Mouse (Mus musculus) spleen, postnatal 4 days (tissue): ENCODE data around the gene Il10.

Experiments used
- DNase-seq, 2 experiments: peaks; one replicate each; pipeline ENCODE4 v3.0.0; 2022; ENCODE audit warnings: low spot score in 2 of 2

Gene Il10

DNA sequence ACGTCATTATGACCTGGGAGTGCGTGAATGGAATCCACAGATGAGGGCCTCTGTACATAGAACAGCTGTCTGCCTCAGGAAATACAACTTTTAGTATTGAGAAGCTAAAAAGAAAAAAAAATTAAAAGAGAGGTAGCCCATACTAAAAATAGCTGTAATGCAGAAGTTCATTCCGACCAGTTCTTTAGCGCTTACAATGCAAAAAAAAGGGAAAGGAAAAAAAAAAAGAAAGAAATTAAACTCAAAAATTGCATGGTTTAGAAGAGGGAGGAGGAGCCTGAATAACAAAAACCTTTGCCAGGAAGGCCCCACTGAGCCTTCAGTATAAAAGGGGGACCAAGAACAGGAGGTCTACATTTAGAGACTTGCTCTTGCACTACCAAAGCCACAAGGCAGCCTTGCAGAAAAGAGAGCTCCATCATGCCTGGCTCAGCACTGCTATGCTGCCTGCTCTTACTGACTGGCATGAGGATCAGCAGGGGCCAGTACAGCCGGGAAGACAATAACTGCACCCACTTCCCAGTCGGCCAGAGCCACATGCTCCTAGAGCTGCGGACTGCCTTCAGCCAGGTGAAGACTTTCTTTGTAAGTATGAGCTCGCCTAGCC, at the start of gene Il10:
TSS of gene Il10 (plus strand) at position 354 of the 607 bp plus-strand sequence.
- no peak for DNase-seq

- peak in 1 of 2 experiments; percentile 48 for DNase-seq
These were observed 40.2 kb upstream of the Il10 start for GRCm38 (mm10) chr1:130979455-130979854.

DNA sequence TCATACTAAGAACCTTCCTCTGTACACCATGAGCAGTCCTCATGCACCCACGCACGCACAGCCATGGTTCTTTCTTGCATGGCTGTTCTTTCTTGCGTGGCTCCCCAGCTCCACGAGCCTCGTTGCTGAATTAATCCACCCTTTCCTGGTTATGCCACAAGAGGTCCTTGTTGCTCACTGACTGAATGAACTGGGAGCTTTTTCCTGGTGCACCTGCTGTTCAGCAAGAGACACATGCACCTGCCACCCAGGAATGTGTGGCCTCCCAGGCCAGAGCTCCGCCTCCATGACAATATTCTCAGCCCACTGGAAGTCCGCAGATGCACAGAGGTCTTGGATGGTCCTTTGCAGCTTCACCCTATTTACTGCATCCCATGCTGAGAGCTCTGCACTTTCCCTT, 35.2 kb upstream of the Il10 start:
- DNase-seq = peak in 1 of 2 experiments; percentile 41

GRCm38 (mm10) chr1:130987001-130987400, 32.6 kb upstream of the Il10 start:
- peak in 1 of 2 experiments; percentile 59 for DNase-seq

- DNase-seq = peak in 1 of 2 experiments; percentile 58
These were observed 32.2 kb upstream of the Il10 start for GRCm38 (mm10) chr1:130987418-130987817.

DNA sequence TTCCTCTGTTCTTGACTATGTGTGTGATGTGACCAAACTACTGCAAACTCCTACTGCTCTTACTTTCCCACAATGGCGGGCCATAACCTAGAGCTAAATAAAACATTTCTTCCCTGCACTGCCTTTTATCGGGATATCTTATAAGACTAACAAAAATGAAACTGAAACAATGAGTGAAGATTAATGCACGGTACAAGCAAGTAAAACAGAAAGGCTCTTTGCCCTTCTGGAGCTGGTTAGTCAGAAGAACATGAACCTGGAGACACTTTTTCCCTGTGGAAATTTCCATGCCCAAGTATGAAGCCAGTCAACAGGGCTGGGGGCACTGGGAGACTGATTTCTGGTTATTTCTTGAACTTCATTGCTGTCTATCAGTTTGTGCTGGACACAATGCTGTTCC, 30.3 kb upstream of the Il10 start:
- DNase-seq = no peak

DNA sequence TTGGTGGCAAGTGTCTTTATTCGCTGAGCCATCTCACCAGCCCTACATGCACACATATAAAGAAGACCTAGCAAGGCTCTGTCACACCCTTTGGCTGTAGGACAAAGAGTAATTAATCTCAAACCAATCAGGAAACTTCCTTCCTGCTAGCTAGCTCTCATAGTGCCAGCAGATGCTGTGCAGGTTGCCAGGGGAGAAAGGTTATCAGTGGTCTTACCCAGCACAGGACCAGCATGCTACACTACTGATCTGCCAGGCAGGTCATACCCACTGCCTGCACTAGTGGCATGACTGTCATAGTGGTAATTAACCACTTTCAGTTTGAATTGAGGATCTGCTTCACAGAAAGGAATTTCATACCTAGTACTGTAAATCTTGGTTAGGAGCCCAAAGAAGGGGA, 29.2 kb upstream of the Il10 start:
- peak in 1 of 2 experiments; percentile 29 for DNase-seq

- peak in 1 of 2 experiments; percentile 39 for DNase-seq
These were observed 26.0 kb upstream of the Il10 start for GRCm38 (mm10) chr1:130993574-130994154.

DNA sequence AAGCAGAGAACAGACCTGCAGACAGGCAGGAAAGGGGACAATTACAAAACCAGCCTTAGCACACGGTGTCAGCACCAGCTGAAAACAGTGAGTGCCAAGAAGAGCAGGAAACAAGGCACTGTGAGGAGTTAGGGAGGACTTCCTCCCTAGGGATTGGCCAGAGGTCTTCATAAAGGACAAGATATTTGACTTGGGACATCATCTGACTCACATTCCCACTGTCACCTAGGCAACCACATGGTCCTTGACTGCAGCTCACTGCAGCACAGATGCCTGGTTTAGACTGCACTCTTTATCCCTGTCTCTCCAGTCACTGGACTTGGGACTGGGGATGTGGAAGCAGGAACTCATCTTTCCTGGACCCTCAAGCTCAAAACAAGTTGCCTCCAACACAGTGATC, 24.1 kb upstream of the Il10 start:
- peak in 1 of 2 experiments; percentile 42 for DNase-seq

- peak; percentile 5 to 30 for DNase-seq
These were observed 23.3 kb upstream of the Il10 start for GRCm38 (mm10) chr1:130996356-130996755.

DNA sequence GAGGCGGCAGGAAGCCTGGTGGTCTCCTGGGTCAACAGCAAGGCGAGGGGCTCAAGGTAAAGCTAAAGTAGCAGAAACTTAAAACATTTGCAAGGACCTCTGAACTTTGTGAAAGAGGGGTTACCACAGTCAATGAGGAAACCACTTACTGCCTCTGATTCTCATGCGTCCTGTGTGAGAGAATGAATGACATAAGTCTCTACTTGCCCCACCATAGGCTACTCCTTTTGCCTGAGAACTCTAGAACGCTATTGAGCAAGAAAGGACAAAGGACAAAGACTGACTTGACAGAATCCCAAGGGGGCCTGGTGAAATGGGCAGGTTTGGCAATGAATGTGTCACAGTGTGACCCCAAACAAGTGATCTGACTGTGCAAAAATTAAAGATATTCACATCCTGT, 22.2 kb upstream of the Il10 start:
- no peak for DNase-seq

DNA sequence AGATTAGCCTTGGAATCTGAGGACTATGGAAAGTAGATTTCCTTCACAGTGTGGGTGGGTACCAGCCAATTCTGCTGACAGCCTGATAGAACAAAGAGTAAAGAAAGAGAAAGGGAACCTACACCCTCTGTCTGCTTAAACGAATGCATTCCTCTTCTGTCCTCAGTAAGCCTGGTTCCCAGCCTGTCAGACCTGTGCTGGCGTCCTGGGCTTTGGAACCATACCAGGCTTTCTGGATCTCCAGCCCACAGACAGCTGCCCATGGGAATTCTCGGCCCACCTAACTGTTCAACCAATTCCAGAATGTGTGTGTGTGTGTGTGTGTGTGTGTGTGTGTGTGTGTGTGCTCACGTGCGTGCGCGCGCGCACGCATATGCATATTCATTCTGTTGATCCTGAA, 21.3 kb upstream of the Il10 start:
- peak; percentile 6 to 48 for DNase-seq

DNA sequence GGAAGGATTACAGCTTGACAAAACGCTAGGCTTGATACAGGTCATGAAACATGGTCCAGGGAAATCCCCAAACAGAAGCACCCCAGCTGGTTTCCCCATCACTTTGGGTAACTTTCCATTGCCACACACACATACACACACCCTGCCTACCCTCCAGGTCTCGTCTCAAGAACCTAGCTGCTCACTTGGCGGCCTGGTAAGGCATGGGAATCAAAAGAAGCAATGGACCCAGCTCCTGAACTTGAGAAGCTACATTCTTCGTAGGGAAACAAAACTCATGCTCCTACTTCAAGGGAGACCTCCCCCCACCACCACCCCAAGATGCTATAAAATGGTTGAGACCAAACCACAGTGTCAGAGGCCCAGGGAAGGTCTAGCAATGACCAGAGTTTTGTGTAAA, 19.9 kb upstream of the Il10 start:
- no peak for DNase-seq

DNA sequence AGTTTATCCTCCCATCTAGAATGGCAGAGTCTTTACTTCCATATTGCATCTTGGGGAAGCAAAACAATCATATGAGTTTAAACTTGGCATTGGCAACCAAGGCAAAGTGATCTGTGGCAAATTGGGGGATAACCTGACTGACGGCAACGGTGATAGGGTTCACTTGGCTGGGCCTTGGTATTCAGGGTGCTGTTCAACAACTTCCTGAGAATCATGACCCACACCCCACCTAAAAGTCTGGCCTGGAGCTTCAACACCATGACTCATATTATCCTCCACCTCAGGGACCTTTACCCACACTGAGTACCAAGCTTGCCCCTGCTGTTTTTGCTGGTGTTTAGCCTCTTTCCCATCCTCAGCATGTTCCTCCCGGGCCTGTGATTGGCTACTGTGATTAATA, 19.3 kb upstream of the Il10 start:
- no peak for DNase-seq

DNA sequence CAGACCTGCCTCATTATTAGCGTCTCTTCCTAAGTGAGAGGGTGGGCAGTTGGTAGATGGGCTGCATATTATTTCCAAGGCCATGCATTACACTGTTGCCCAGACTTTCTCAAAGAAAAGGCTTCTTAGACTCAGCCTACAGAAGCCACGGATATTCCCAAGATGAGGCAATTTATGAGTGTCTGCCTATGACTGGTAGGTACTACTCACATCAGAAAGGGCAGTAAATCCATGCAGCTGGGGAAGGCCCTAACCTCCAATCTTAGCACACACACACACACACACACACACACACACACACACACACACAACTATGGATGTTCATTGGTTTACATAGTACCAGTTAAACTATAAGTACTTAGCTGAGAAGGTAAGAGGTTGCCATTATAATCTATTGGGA, 17.1 kb upstream of the Il10 start:
- DNase-seq = no peak

DNA sequence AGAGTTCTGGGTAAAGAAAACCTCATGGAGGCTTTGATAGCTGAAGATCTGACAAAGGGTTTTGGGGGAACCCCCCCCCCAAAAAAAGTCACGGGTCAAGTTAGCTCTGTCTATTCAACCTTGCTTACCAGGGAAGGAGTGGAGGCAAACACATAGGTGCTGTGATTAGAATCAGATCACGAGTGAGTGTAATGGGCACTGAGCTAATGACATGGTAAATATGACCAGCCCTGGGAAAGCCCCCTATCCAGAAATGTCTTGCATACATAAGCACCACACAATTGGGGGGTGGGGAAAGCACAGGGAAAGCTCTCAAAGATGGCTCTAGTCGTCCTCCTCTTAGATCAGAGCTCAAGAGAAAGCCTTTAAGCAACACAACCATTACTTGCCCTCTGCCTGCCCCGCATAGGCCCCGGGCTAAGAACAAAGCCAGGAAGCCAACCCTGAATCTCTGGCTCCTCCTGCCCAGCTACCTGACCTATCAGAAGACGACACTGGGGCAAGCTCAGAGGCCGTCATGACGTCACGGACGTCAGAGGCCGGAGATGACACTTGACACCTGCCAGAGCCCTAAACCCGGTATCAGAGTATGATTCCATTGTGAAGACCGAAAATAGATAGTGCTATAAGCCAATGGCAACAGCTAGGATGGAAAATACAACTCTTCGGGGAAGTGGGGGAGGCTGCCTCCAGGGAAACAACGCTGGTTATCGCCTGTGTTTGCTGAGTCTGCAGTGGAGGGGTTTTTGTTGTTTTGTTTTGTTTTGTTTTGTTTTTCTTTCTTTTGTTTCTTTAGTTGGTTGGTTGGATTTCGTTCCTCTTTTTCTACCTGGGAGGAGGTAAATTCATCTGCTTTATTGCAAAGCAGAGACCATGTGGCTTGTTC, 16.4 kb upstream of the Il10 start:
- no peak for DNase-seq

DNA sequence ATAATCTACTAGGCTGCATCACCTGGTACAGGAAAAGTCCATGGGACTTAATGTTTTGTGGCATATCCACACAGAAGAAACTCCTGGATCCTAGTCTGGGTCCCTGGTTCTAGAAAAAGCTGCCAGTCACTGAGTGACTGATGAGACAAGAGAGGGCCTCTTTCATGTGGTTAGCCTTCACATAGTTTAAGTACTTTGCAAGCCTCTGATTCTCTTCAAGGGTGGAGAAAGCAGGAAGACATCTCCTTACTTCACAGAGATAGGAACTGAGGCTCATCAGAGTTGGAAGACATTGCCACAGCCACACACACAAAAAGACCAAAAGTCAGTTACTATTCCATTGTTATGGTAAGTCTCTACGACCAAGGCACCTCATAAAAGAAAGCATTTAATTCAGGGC, 13.6 kb upstream of the Il10 start:
- DNase-seq = no peak

GRCm38 (mm10) chr1:131010201-131011153, 9.2 kb upstream of the Il10 start:
- no peak for DNase-seq

- no peak for DNase-seq
These were observed 7.2 kb upstream of the Il10 start for GRCm38 (mm10) chr1:131012494-131012893.

- no peak for DNase-seq
These were observed 5.7 kb upstream of the Il10 start for GRCm38 (mm10) chr1:131013926-131014325.

GRCm38 (mm10) chr1:131015281-131015680, 4.4 kb upstream of the Il10 start:
- DNase-seq = no peak

- no peak for DNase-seq
These were observed 3.8 kb upstream of the Il10 start for GRCm38 (mm10) chr1:131015879-131016278.
